Mouse (Mus musculus) CH12.LX (cell line): ENCODE data around the gene Cfap161. TPM values are rescaled to one million over a fixed set of nuclear protein-coding genes. Genes with fewer than 3 reads are reported as not detected.

ENCODE experiments used
- DNase-seq: peaks from one replicate; pipeline ENCODE4 v3.0.0-alpha.2; 2013; ENCODE audit errors: extremely low read depth
- H3K27ac ChIP-seq: 2 replicates; pipeline ENCODE4 v1.5.1; 2012; ENCODE audit warnings: low read depth, mild to moderate bottlenecking, control low read depth, moderate library complexity; ENCODE audit not compliant: insufficient read depth
- H3K27me3 ChIP-seq: replicated peaks from 2 replicates; pipeline ENCODE3; 2012; ENCODE audit warnings: inconsistent platforms
- H3K36me3 ChIP-seq, 2 experiments: replicated peaks in 1 of 2; 2 replicates each; pipeline versions ENCODE3 to v1.6.1; 2012; ENCODE audit warnings: inconsistent platforms in 1 of 2, low read length in 1 of 2, mild to moderate bottlenecking in 1 of 2, mixed read lengths in 1 of 2, moderate library complexity in 1 of 2; ENCODE audit not compliant: control insufficient read depth in 1 of 2, insufficient read depth in 1 of 2
- H3K4me1 ChIP-seq, 2 experiments: 2 replicates each; pipeline ENCODE4 v1.6.1; 2012; ENCODE audit warnings: inconsistent platforms in 1 of 2, moderate library complexity in 1 of 2; ENCODE audit not compliant: insufficient read depth in 2 of 2, control insufficient read depth in 1 of 2
- H3K4me2 ChIP-seq: 2 replicates; pipeline ENCODE4 v1.6.1; 2012; ENCODE audit warnings: low read depth, mild to moderate bottlenecking, control low read depth; ENCODE audit not compliant: poor library complexity, insufficient read depth, severe bottlenecking
- H3K4me3 ChIP-seq, 3 experiments: fragments of 150-350 bp in 1 of 3; sonication (generic) in 1 of 3; replicated peaks in 1 of 3; 2 replicates each; pipeline versions ENCODE3 to v1.5.1; 2011 to 2012; ENCODE audit warnings: low read depth in 2 of 3, low read length in 2 of 3, mild to moderate bottlenecking in 2 of 3, moderate library complexity in 2 of 3, control low read depth in 1 of 3, improper control_type of control experiment in 1 of 3, inconsistent platforms in 1 of 3, mixed read lengths in 1 of 3; ENCODE audit not compliant: poor library complexity in 1 of 3
- H3K79me2 ChIP-seq: replicated peaks from 2 replicates; pipeline ENCODE4 v1.6.1; 2012; ENCODE audit warnings: mild to moderate bottlenecking, moderate library complexity; ENCODE audit not compliant: control insufficient read depth, poor library complexity, insufficient read depth, severe bottlenecking; ENCODE audit errors: extremely low read depth
- H3K9ac ChIP-seq: 2 replicates; pipeline ENCODE4 v1.6.1; 2012; ENCODE audit warnings: low read depth, mild to moderate bottlenecking, control low read depth, moderate library complexity; ENCODE audit not compliant: insufficient read depth
- H3K9me3 ChIP-seq: replicated peaks from 2 replicates; pipeline ENCODE3; 2012; ENCODE audit warnings: low read length, inconsistent platforms, mixed read lengths
- E2F4 ChIP-seq: IDR thresholded peaks from 2 replicates; pipeline ENCODE4 v1.6.1; 2011; ENCODE audit warnings: low read depth, low read length, improper control_type of control experiment; ENCODE audit not compliant: insufficient replicate concordance
- ELF1 ChIP-seq: IDR thresholded peaks from 2 replicates; pipeline ENCODE4 v1.6.1; 2014; ENCODE audit warnings: low read depth, mild to moderate bottlenecking, inconsistent platforms, low read length, improper control_type of control experiment
- EP300 ChIP-seq: IDR thresholded peaks from 2 replicates; pipeline ENCODE4 v1.6.1; 2011; ENCODE audit warnings: low read length, improper control_type of control experiment
- ETS1 ChIP-seq: conservative IDR thresholded peaks from 2 replicates; pipeline ENCODE4 v1.6.1; 2012; ENCODE audit warnings: low read depth, mild to moderate bottlenecking, inconsistent platforms, low read length, improper control_type of control experiment, moderate library complexity
- HCFC1 ChIP-seq: IDR thresholded peaks from 2 replicates; pipeline ENCODE4 v1.6.1; 2012; ENCODE audit warnings: low read depth, mild to moderate bottlenecking, inconsistent platforms, low read length, improper control_type of control experiment
- IRF4 ChIP-seq: IDR thresholded peaks from 2 replicates; pipeline ENCODE4 v1.6.1; 2014; ENCODE audit warnings: low read depth, mild to moderate bottlenecking, inconsistent platforms, low read length, improper control_type of control experiment
- JUND ChIP-seq: conservative IDR thresholded peaks from 2 replicates; pipeline ENCODE4 v1.6.1; 2011; ENCODE audit warnings: low read depth, low read length, improper control_type of control experiment
- KAT2A ChIP-seq: IDR thresholded peaks from 2 replicates; pipeline ENCODE4 v1.6.1; 2012; ENCODE audit warnings: low read length, improper control_type of control experiment, inconsistent platforms; ENCODE audit not compliant: insufficient replicate concordance
- MAFK ChIP-seq: IDR thresholded peaks from 2 replicates; pipeline ENCODE4 v1.6.1; 2011; ENCODE audit warnings: low read length, improper control_type of control experiment; ENCODE audit not compliant: insufficient replicate concordance
- MAX ChIP-seq: IDR thresholded peaks from 2 replicates; pipeline ENCODE4 v1.6.1; 2011; ENCODE audit warnings: low read length, improper control_type of control experiment
- MAZ ChIP-seq: IDR thresholded peaks from 2 replicates; pipeline ENCODE4 v1.6.1; 2012; ENCODE audit warnings: low read depth, mild to moderate bottlenecking, inconsistent platforms, low read length, improper control_type of control experiment, moderate library complexity
- MEF2A ChIP-seq: IDR thresholded peaks from 2 replicates; pipeline ENCODE4 v1.6.1; 2014; ENCODE audit warnings: low read depth, mild to moderate bottlenecking, inconsistent platforms, low read length, improper control_type of control experiment, borderline replicate concordance
- MYC ChIP-seq: IDR thresholded peaks from 2 replicates; pipeline ENCODE4 v1.6.1; 2011; ENCODE audit warnings: low read depth, mild to moderate bottlenecking, improper control_type of control experiment, low read length
- NELFE ChIP-seq: IDR thresholded peaks from 2 replicates; pipeline ENCODE4 v1.6.1; 2011; ENCODE audit warnings: low read depth, low read length, improper control_type of control experiment
- PAX5 ChIP-seq: IDR thresholded peaks from 2 replicates; pipeline ENCODE4 v1.6.1; 2012; ENCODE audit warnings: low read length, inconsistent platforms, mixed read lengths
- RAD21 ChIP-seq: IDR thresholded peaks from 2 replicates; pipeline ENCODE4 v1.6.1; 2011; ENCODE audit warnings: low read depth, mild to moderate bottlenecking, low read length, improper control_type of control experiment, moderate library complexity
- RCOR1 ChIP-seq: conservative IDR thresholded peaks from 2 replicates; pipeline ENCODE4 v1.6.1; 2012; ENCODE audit warnings: low read depth, mild to moderate bottlenecking, inconsistent platforms, low read length, improper control_type of control experiment
- SIN3A ChIP-seq: IDR thresholded peaks from 2 replicates; pipeline ENCODE4 v1.6.1; 2012; ENCODE audit warnings: low read length, improper control_type of control experiment, inconsistent platforms
- SMC3 ChIP-seq: IDR thresholded peaks from 2 replicates; pipeline ENCODE4 v1.6.1; 2011; ENCODE audit warnings: low read depth, low read length, improper control_type of control experiment
- TCF12 ChIP-seq: IDR thresholded peaks from 2 replicates; pipeline ENCODE4 v1.6.1; 2014; ENCODE audit warnings: low read depth, mild to moderate bottlenecking, inconsistent platforms, low read length, improper control_type of control experiment
- UBTF ChIP-seq: IDR thresholded peaks from 2 replicates; pipeline ENCODE4 v1.6.1; 2012; ENCODE audit warnings: low read depth, mild to moderate bottlenecking, inconsistent platforms, low read length, improper control_type of control experiment, moderate library complexity
- USF2 ChIP-seq: conservative IDR thresholded peaks from 2 replicates; pipeline ENCODE4 v1.6.1; 2011; ENCODE audit warnings: low read depth, low read length, improper control_type of control experiment
- ZC3H11A ChIP-seq: IDR thresholded peaks from 2 replicates; pipeline ENCODE4 v1.6.1; 2012; ENCODE audit warnings: low read depth, mild to moderate bottlenecking, inconsistent platforms, low read length, improper control_type of control experiment
- dilution Hi-C: fragments of 300-500 bp; cut with MboI; formaldehyde crosslinking; loops from 2 replicates; pipeline ENCODE4 v1.14.3; 2020; ENCODE audit warnings: low sequenced_read_pairs; ENCODE audit not compliant: extremely low pct_unique_long_range_greater_than_20kb, extremely low pct_ligation_motif_present
- in situ Hi-C: fragments of 300-500 bp; cut with MboI; formaldehyde crosslinking; loops from 3 replicates; pipeline ENCODE4 v1.14.3; 2019; ENCODE audit warnings: low sequenced_read_pairs, low pct_ligation_motif_present, low pct_unique_long_range_greater_than_20kb, mixed read lengths
- polyA plus RNA-seq: library from polyadenylated mRNA; unstranded; fragments of >175 nt; gene quantifications from 2 replicates; pipeline ENCODE4 v1.2.1, GENCODE M21; 2012; ENCODE audit warnings: low read depth; ENCODE audit not compliant: insufficient read length
- total RNA-seq, 2 experiments: library from RNA; depleted of rRNA; stranded (reverse); fragments of 300-350 nt in 1 of 2; fragments of >200 nt in 1 of 2; gene quantifications; 2 replicates each; pipeline ENCODE4 v1.2.3; 2012 to 2014

Gene Cfap161
- total and polyA plus RNA-seq, 3 experiments = 0.08 to 0.42 (median 0.17) TPM

DNA sequence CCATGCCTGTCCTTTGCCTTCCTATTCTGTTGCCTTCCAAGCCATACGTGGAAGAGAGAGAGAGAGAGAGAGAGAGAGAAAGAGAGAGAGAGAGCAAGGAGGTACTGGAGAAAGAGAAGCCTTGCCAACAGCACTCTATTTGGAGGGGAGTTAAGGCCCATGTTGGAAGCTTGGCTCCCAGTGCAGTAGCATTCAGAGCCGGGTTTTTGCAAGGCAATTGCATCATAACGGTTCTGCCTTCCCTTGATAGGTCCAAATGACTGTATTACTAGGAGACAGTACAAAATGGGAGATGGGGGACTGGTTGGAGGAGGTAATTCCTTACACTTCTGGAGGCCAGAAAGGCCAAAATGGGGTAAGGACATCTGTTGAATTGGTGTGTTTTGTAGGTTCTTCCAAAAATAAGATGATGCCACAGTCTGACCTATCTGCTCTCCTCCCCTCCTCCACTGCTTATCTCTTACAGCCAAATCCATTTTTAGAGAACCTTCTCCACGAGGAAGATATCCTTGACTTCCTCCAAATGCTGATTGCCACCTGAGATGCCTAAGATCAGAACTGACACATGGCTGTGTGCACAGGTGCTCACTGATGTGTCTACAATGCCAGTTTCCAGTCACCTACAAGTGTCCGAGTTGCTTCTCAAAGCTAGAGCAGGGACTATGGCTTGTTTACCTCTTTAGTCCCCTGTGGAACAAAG, 44.0 kb upstream of the Cfap161 start:
- dilution Hi-C loops = no loop called here
- in situ Hi-C loops = no loop called here
- Histone ChIP-seq H3K4me1 (peaks cover 0 to 7% of the 10 kb centered on the region in 2 experiments; a peak in 2 of 4 replicates), H3K9ac (no peak overlapping the region), H3K4me2 (no peak overlapping the region), H3K27ac (no peak overlapping the region), H3K9me3 (no peaks in the 10 kb centered on the region), H3K4me3 (no peak overlapping the region), H3K79me2 (no peaks in the 10 kb centered on the region), H3K27me3 (no peaks in the 10 kb centered on the region), H3K36me3 (no peaks in the 10 kb centered on the region)
- no peak for DNase-seq
- TF ChIP-seq IRF4 = no peak
- no peak for TF ChIP-seq MAX
- TF ChIP-seq JUND = no peak
- no peak for TF ChIP-seq MAFK
- TF ChIP-seq UBTF = no peak
- no peak for TF ChIP-seq RAD21
- no peak for TF ChIP-seq MAZ

DNA sequence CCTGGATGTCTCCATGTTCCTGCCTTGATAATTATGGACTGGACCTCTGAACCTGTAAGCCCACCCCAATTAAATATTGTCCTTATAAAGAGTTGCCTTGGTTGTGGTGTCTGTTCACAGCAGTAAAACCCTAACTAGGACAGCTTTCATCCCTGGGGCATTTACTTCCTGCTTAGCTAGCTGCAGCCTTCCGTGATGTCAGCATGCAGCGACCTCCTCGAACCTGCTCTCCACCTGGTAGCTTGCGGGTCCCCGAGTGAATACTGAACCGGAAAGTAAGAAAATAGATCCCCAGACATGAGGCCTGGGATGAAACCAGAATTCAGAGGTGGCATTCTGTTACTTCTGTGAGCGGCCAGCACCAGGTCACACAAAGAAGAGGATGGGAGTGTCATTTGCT, 34.7 kb upstream of the Cfap161 start:
- no peaks in the 10 kb centered on the region for H3K79me2 ChIP-seq
- peak; percentile 57 for DNase-seq
- no peak overlapping the region for H3K4me2 ChIP-seq
- no peaks in the 10 kb centered on the region for H3K27me3 ChIP-seq
- no peak overlapping the region for H3K9ac ChIP-seq
- TF ChIP-seq MYC = 0 out of 2 replicates have a peak, but pooled peaks have one; percentile 39
- peak; percentile 49 for TF ChIP-seq EP300
- TF ChIP-seq NELFE = 0 out of 2 replicates have a peak, but pooled peaks have one; percentile 16
- TF ChIP-seq ETS1 = peak; percentile 59; the same call in 1 of the 2 replicates
- TF ChIP-seq HCFC1 = peak; percentile 47
- TF ChIP-seq RCOR1 = no peak
- TF ChIP-seq ZC3H11A = no peak
- no peak for TF ChIP-seq SIN3A
- peak; percentile 38; the same call in 1 of the 2 replicates for TF ChIP-seq MAX
- peak; percentile 56; the same call in 1 of the 2 replicates for TF ChIP-seq IRF4
- TF ChIP-seq ELF1 = peak; percentile 81
- TF ChIP-seq MEF2A = peak; percentile 45; the same call in 1 of the 2 replicates
- TF ChIP-seq E2F4 = no peak
- no peak for TF ChIP-seq MAZ
- TF ChIP-seq USF2 = no peak
- TF ChIP-seq KAT2A = 0 out of 2 replicates have a peak, but pooled peaks have one; percentile 24
- no peak for TF ChIP-seq PAX5
- TF ChIP-seq SMC3 = no peak
- no peak for TF ChIP-seq MAFK
- 0 out of 2 replicates have a peak, but pooled peaks have one; percentile 52 for TF ChIP-seq TCF12
- peaks cover 3% of the 10 kb centered on the region for H3K9me3 ChIP-seq
- no peaks in the 10 kb centered on the region for H3K36me3 ChIP-seq
- peaks cover 16 to 48% of the 10 kb centered on the region in 2 experiments for H3K4me1 ChIP-seq
- H3K4me3 ChIP-seq = peak overlapping the region in 1 of 3 experiments; percentile 7
- no peak overlapping the region for H3K27ac ChIP-seq
- in situ Hi-C loops = no loop called here
- dilution Hi-C loops = no loop called here
